Mouse (Mus musculus) heart, embryonic 13.5 days (tissue): ENCODE data around the gene Gm37419. TPM values are rescaled to one million over a fixed set of nuclear protein-coding genes. Genes with fewer than 3 reads are reported as not detected.

Source experiments
- ATAC-seq: fragments of 200-750 bp; cut with Nextera tagmentation; 2 replicates; pipeline ENCODE4 v1.8.0; 2017; ENCODE audit warnings: moderate TSS enrichment; ENCODE audit not compliant: insufficient number of reproducible peaks, low FRiP score, low TSS enrichment; ENCODE audit errors: extremely low read depth
- H3K27ac ChIP-seq: fragments of 300-500 bp; sonication (generic); replicated peaks from 2 replicates; pipeline ENCODE4 v1.5.1; 2015; ENCODE audit warnings: moderate library complexity, mild to moderate bottlenecking, inconsistent platforms
- H3K27me3 ChIP-seq: fragments of 300-500 bp; sonication (generic); replicated peaks from 2 replicates; pipeline ENCODE4 v1.6.1; 2015; ENCODE audit warnings: mild to moderate bottlenecking, inconsistent platforms
- H3K36me3 ChIP-seq: fragments of 300-500 bp; sonication (generic); 2 replicates; pipeline ENCODE4 v1.6.1; 2015; ENCODE audit warnings: mild to moderate bottlenecking, inconsistent platforms
- H3K4me1 ChIP-seq: fragments of 300-500 bp; sonication (generic); 2 replicates; pipeline ENCODE4 v1.6.1; 2015; ENCODE audit warnings: inconsistent platforms
- H3K4me2 ChIP-seq: fragments of 300-500 bp; sonication (generic); 2 replicates; pipeline ENCODE4 v1.6.1; 2015; ENCODE audit warnings: inconsistent platforms, mild to moderate bottlenecking, moderate library complexity
- H3K4me3 ChIP-seq: fragments of 300-500 bp; sonication (generic); 2 replicates; pipeline ENCODE4 v1.5.1; 2015; ENCODE audit warnings: moderate library complexity, mild to moderate bottlenecking, inconsistent platforms
- H3K9ac ChIP-seq: fragments of 300-500 bp; sonication (generic); 2 replicates; pipeline ENCODE4 v1.6.1; 2015; ENCODE audit warnings: inconsistent platforms, mild to moderate bottlenecking, moderate library complexity
- H3K9me3 ChIP-seq: fragments of 300-500 bp; sonication (generic); 2 replicates; pipeline ENCODE4 v1.6.1; 2016; ENCODE audit warnings: inconsistent platforms
- WGBS: fragments of 180-500 bp; shearing (Covaris S2); methylation state at CpG from one replicate; pipeline ENCODE4 v1.1.7; 2015; ENCODE audit warnings: mixed read lengths; 5-methylcytosine and 5-hydroxymethylcytosine counted together
- polyA plus RNA-seq: library from polyadenylated mRNA; unstranded; fragments of >200 nt; fragmentation: Nextera tagmentation; extraction: Ambion mirVana; gene quantifications from 2 replicates; pipeline ENCODE4 v1.2.1, GENCODE M21; 2015

Gm37419 gene
- not detected in 2 replicates for polyA plus RNA-seq

DNA sequence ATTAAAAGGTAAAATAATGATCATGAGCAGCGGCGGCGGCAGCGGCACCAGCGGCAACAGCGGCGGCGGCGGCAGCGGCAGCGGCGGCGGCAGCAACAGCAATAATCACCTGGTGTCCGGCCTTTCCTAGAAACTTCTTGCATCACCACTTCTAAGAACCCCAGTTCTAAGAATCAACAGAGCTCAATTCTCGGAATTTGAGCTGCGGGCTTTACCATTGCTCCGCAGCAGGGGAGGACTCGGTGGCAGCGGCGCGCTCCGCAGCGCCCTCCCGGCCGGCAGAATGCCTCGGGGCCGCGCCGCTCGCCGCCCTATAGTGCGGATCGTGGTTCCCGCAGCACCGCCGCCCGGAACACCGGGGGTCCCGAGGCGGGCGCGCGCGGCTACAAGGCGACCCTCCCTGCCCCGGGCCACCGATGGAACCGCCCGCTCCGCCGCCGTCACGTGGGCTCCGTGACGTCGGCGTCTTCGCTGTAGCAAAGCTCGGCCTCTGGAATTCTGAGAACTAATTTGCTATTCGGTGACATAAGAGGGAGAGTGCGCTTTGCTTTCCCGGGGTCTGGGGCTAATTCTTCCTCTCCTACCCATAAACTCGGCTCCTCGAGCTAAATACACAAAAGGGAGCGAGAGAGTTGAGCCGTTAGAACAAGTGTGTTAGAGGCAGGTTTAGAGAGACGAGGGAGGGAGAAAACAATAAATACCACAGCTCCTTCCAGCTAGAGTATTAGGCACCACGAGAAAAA lies at the start of gene Gm37419, which contains the start of gene Bcl6:
Gene Gm37419, plus strand, starts transcription at position 17 of the 743 bp plus-strand sequence.
Gene Bcl6, minus strand, starts transcription at position 387 of the 743 bp plus-strand sequence.
- H3K27ac ChIP-seq, result peak within 1 kb of the TSS; percentile 97
- peak within 1 kb of the TSS; percentile 85 for H3K4me3 ChIP-seq
- peak within 1 kb of the TSS; percentile 99 for H3K4me2 ChIP-seq
- WGBS, result under 1% methylated on average over 68 of the region's 68 CpGs
- no peaks in the 10 kb centered on the region for H3K9me3 ChIP-seq
- peak; percentile 57 for ATAC-seq
- H3K36me3 ChIP-seq, result no peaks in the 10 kb centered on the region
- no peaks in the 10 kb centered on the region for H3K27me3 ChIP-seq
- peak within 1 kb of the TSS; percentile 97 for H3K9ac ChIP-seq
- H3K4me1 ChIP-seq, result peaks cover 57% of the 10 kb centered on the region

DNA sequence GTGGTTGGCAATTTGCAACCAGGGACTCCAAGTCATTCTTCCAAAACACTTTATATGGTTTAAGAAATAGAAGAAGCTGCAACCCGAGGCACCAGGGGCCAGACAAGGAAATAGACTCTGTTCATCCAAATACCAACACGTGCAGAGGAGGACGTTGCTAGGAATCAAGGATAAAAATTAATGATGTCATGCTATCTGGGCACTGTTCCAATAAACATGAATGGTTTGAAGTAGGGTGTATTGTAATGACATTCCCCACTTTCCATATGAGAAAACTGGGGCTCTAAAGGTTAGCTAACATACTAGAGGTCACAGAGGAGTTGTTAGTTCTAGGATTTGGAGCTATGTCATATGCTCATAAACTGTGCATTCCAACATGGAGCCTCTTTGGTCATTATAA lies 43.5 kb upstream of the Gm37419 start:
- H3K36me3 ChIP-seq, result no peaks in the 10 kb centered on the region
- 25% methylated on average over 3 of the region's 3 CpGs for WGBS
- no peak overlapping the region for H3K27ac ChIP-seq
- 0 out of 2 replicates have a peak, but pooled peaks cover 4% of the 10 kb centered on the region for H3K4me1 ChIP-seq
- no peak overlapping the region for H3K9ac ChIP-seq
- no peak overlapping the region for H3K4me3 ChIP-seq
- H3K27me3 ChIP-seq, result no peaks in the 10 kb centered on the region
- no peaks in the 10 kb centered on the region for H3K9me3 ChIP-seq
- no peak for ATAC-seq
- no peak overlapping the region for H3K4me2 ChIP-seq

DNA sequence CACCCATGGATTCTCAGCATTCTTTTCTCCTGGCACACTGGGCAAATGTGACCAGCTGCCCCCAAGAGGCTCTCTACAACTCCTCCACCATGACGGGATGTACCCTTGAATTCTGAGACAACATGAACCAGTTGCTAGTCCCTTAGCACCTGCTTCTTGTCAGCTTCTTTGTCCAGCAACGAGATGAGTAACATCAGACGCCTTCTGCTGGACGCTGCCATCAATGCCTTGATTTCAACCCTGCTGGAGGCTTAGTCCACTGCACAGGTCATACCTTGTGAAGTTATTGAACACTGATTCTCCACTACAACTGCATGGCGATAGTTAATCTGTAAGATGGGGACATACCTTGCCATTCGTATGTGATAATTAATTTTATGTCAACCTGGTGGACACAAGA lies 40.6 kb upstream of the Gm37419 start:
- WGBS, result 78% methylated on average over 6 of the region's 6 CpGs
- Histone ChIP-seq H3K4me3 (no peak overlapping the region), H3K27me3 (no peaks in the 10 kb centered on the region), H3K9ac (no peak overlapping the region), H3K4me1 (0 out of 2 replicates have a peak, but pooled peaks cover 4% of the 10 kb centered on the region), H3K4me2 (no peak overlapping the region), H3K9me3 (no peaks in the 10 kb centered on the region), H3K27ac (no peak overlapping the region), H3K36me3 (no peaks in the 10 kb centered on the region)
- ATAC-seq, result no peak

DNA sequence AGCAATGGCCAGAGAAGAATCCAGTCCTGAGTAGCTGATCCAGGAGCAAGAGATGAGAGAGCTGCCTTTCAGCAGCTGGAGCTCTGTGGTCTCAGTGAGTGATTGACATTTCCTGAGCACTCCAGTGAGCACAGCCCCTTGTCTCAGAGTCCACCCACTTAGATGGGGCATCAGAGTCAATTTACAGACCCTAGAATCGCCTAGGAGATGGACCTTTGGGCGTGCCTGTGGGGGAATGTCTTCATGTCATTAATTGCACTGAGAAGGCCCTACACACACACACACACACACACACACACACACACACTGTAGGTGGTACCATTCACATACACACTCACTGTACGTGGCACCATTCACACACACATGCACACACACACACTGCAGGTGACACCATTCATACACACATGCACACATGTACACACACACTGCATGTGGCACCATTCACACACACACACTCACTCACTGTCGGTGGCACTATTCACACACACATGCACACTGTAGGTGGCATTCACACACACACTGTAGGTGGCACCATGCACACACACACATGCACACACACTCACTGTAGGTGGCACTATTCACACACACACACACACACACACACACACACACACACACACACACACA lies 36.1 kb upstream of the Gm37419 start:
- 60% methylated on average over 4 of the region's 4 CpGs for WGBS
- Histone ChIP-seq H3K36me3 (no peaks in the 10 kb centered on the region), H3K9ac (no peak overlapping the region), H3K4me2 (no peak overlapping the region), H3K27ac (no peak overlapping the region), H3K4me3 (no peak overlapping the region), H3K9me3 (no peaks in the 10 kb centered on the region), H3K4me1 (peaks cover 6% of the 10 kb centered on the region; the same call in 1 of the 2 replicates), H3K27me3 (no peaks in the 10 kb centered on the region)
- no peak for ATAC-seq

DNA sequence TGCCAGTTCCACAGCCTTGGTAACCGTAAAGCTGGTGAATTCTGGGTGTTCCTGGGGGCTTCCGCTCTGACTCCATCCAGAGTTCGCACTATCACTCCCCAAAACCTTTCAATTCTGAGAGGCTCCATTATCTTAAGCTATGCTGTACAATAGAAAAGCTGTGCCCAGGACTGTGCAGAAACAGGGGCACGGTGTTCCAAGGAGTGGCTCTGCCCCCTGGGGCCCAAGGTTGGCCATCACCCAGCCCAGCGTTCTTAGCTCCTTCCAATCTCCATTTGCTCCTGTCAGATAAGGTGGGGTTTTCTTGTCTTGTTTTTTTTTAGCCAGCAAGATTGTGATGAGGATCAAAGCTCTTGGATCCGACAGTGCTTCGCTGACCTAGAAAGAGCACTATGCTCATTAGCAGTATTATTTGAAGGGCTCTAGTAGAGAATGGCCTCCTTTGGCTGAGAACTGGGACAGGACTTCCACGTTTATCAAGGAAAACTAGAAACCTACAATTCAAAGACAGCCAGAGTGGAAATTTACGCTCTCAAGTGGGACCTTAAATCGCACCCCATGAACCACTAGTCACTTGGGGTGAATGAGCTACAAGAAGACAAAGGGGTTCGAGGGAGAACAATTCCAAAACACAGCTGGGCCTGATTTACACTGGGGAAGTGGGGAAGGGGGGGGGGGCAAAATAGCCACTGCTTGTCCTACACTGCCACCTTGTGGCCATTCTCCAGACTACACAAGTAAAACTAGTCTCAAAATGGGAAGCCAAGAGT lies 34.9 kb upstream of the Gm37419 start:
- H3K4me2 ChIP-seq, result no peak overlapping the region
- no peaks in the 10 kb centered on the region for H3K36me3 ChIP-seq
- H3K27ac ChIP-seq, result no peak overlapping the region
- no peak overlapping the region for H3K9ac ChIP-seq
- no peaks in the 10 kb centered on the region for H3K9me3 ChIP-seq
- H3K27me3 ChIP-seq, result no peaks in the 10 kb centered on the region
- H3K4me1 ChIP-seq, result peaks cover 6% of the 10 kb centered on the region; the same call in 1 of the 2 replicates
- no peak overlapping the region for H3K4me3 ChIP-seq
- ATAC-seq, result no peak
- 39% methylated on average over 11 of the region's 11 CpGs for WGBS

DNA sequence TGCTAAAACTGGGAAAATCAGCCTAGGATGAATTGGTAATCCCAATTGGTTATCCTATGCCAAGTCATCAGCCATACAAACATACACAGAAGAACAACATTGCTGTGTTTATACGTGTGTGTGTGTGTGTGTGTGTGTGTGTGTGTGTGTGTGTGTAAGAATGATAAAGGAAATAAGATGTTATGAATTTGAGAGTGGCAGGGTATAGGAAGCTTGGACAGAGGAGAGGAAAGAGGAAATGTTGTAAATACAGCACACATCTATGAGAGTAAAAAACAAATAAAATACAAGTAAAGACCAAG lies 34.4 kb upstream of the Gm37419 start:
- no peak for ATAC-seq
- Histone ChIP-seq H3K27me3 (no peaks in the 10 kb centered on the region), H3K9me3 (no peaks in the 10 kb centered on the region), H3K36me3 (no peaks in the 10 kb centered on the region), H3K27ac (no peak overlapping the region), H3K4me3 (no peak overlapping the region), H3K4me2 (no peak overlapping the region), H3K9ac (no peak overlapping the region), H3K4me1 (peaks cover 6% of the 10 kb centered on the region; the same call in 1 of the 2 replicates)
- WGBS, result 0% methylated on average over 1 of the region's 1 CpGs

DNA sequence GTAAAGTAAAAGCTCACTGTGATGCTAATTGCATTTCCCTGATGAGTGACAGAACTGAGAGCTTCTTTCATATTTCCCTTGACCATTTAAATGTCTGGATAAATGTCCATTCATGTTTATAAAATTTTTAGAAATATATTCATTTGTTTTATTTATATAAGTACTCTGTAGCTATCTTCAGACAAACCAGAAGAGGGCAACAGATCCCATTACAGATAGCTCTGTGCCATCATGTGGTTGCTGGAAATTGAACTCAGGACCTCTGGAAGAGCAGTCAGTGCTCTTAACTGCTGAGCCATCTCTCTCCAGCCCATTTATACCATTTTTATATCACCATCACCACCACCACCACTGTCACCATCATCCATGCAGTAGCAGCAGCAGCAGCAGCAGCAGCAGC lies 29.3 kb upstream of the Gm37419 start:
- no peak overlapping the region for H3K9ac ChIP-seq
- H3K4me1 ChIP-seq, result peaks cover under 1% of the 10 kb centered on the region; the same call in 1 of the 2 replicates
- no peaks in the 10 kb centered on the region for H3K27me3 ChIP-seq
- no peak overlapping the region for H3K4me2 ChIP-seq
- H3K4me3 ChIP-seq, result no peak overlapping the region
- H3K27ac ChIP-seq, result no peak overlapping the region
- H3K9me3 ChIP-seq, result no peaks in the 10 kb centered on the region
- no peaks in the 10 kb centered on the region for H3K36me3 ChIP-seq
- no peak for ATAC-seq

DNA sequence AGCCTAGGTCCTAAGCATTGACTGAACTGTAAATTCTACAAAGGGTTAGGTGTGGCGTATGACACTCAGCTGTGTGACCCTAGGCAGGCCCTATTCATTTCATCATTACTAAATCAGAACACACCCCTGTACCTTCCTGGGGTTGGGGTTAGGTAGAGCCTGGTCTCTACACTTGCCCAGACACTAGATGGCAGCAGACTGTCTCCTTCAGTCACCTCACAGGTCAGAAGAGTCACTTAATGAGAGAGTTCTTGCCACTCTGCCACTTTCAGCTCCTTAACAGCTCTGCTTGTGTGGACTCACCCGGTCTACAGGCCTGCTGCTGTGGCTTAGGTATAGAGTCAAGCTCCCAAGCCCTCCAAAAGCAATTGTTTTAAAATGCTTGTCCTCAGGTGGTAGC lies 25.9 kb upstream of the Gm37419 start:
- Histone ChIP-seq H3K27me3 (no peaks in the 10 kb centered on the region), H3K9me3 (no peaks in the 10 kb centered on the region), H3K36me3 (peaks cover 3% of the 10 kb centered on the region), H3K4me1 (peaks cover 10% of the 10 kb centered on the region), H3K27ac (no peak overlapping the region), H3K9ac (no peak overlapping the region), H3K4me2 (no peak overlapping the region), H3K4me3 (no peak overlapping the region)
- no peak for ATAC-seq
- 66% methylated on average over 2 of the region's 2 CpGs for WGBS

DNA sequence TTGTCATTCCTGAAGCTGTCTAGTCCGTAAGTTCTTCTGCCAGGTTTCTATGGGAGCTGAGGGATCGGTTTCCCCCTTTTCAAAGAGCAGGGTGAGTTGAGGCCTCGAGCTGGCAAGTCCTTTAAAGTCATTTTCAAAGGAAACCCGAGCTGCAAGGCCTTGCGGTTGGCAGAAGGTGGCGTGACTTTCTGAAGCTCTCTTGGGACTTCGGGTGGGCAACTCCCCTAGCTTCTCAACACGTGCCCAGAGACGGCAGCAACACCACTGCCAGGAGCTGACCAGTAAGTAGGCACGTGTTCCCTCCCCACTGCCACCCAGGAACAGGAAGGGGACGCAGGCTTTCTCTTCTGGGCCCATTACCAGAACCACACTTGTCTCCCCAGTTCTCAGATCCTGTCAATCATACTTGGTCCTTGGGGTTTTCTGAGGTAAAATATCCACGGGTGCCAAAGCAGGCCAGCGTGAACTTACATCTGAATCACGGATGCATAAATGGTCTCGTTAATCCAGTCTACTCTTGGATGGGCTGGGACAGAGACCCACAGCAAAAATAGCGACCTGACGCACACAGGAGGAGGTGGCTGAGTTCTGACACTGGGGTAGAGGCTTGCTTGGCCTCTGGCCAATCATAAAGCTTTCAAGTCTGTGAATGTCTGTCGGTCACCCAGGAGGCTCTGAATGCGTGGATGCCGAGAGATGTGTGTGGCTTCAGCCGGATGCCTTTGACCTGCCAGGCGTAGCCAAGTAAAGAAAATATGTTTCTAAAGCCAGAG lies 24.2 kb upstream of the Gm37419 start:
- WGBS, result 59% methylated on average over 22 of the region's 22 CpGs
- Histone ChIP-seq H3K36me3 (peaks cover 12% of the 10 kb centered on the region), H3K4me2 (no peak overlapping the region), H3K4me1 (peaks cover 10% of the 10 kb centered on the region), H3K4me3 (no peak overlapping the region), H3K9ac (no peak overlapping the region), H3K9me3 (no peaks in the 10 kb centered on the region), H3K27me3 (no peaks in the 10 kb centered on the region), H3K27ac (no peak overlapping the region)
- no peak for ATAC-seq

DNA sequence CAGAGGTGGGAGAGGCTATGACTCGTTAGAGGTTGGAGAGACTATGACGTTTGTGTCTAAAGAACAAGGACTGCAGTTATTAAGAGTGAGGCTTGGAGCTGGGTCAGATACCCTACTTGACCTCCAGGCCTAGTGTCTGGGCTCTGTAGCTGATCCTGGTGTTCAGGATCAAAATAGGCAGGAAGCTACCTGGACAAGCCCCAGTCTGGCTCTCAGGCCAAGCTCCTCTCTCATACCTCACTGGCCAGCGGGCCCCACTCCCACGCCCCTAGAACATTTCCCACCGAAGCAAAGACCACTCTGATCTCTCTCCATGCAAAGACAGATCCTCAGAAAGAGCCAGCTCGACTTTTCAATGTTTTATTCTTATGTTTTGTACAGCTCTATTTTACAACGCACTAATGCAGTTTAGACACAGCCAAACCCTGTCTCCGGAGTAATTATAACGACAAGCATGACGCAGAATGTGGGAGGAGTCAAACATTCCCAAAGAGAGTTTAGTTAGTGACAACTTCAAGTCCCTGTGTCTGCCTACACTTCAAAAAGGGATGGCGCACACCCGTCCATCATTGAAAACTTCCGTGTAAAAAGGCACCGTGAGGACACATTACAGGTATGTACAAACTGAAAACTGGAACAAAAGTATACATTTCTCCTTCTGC lies 23.4 kb upstream of the Gm37419 start:
- Histone ChIP-seq H3K27ac (no peak overlapping the region), H3K4me1 (peaks cover 13% of the 10 kb centered on the region), H3K4me2 (no peak overlapping the region), H3K4me3 (no peak overlapping the region), H3K9me3 (no peaks in the 10 kb centered on the region), H3K9ac (no peak overlapping the region), H3K27me3 (no peaks in the 10 kb centered on the region), H3K36me3 (peaks cover 12% of the 10 kb centered on the region)
- 72% methylated on average over 14 of the region's 14 CpGs for WGBS
- no peak for ATAC-seq
